ENCODE assay signal across 8 mouse cellular contexts in genomic region chr14:16840951-16841596, GRCm38 (mm10). TPM values are rescaled to one million over a fixed set of nuclear protein-coding genes. Genes with fewer than 3 reads are reported as not detected.
DNase-seq lines count a peak whose midpoint lies in the region; ATAC-seq lines count a peak whose summit lies in the region.

No protein-coding gene starts in this region.

- no peak overlapping the region for H3K9ac ChIP-seq in midbrain, embryonic 14.5 days (replicated peaks; ENCODE audit: low read length)
- no peak overlapping the region for H3K9ac ChIP-seq in intestine, embryonic 15.5 days

- no peaks in the 10 kb centered on the region for H3K4me1 ChIP-seq in midbrain, embryonic 14.5 days (ENCODE audit: control insufficient read depth, insufficient read depth, low read length)
- peaks cover 7% of the 10 kb centered on the region for H3K4me1 ChIP-seq in midbrain, embryonic 10.5 days
- H3K4me1 ChIP-seq in intestine, embryonic 15.5 days (replicated peaks), result no peaks in the 10 kb centered on the region

- H3K4me3 ChIP-seq in midbrain, embryonic 14.5 days (replicated peaks; ENCODE audit: low read depth, low read length), result no peak overlapping the region
- no peak overlapping the region for H3K4me3 ChIP-seq in midbrain, embryonic 10.5 days
- H3K4me3 ChIP-seq in intestine, embryonic 15.5 days (replicated peaks), result no peak overlapping the region

- no peak for ATAC-seq in midbrain, embryonic 14.5 days (ENCODE audit: low FRiP score, low TSS enrichment)
- ATAC-seq in intestine, embryonic 15.5 days, result no peak

- peak; percentile 12 to 55 for DNase-seq in adrenal gland, adult (ENCODE audit: inconsistent age in 2 of 2, low spot score in 1 of 2)
- no peak for DNase-seq in adrenal gland, adult 18-20 months (ENCODE audit: low spot score in 2 of 2)
- DNase-seq in midbrain, embryonic 14.5 days, result peak; percentile 63
- no peak for DNase-seq in midbrain, embryonic 10.5 days (ENCODE audit: low spot score)
- DNase-seq in gastrocnemius, postnatal 10 days, result peak; percentile 44
- DNase-seq in layer of hippocampus, adult 9-10 months (ENCODE audit: low spot score), result peak; percentile 20
- peak; percentile 22 for DNase-seq in retina, postnatal 1 day

- H3K27me3 ChIP-seq in midbrain, embryonic 14.5 days (ENCODE audit: control insufficient read depth, insufficient read depth, low read length), result no peaks in the 10 kb centered on the region
- no peaks in the 10 kb centered on the region for H3K27me3 ChIP-seq in midbrain, embryonic 10.5 days (ENCODE audit: low read depth, poor library complexity, severe bottlenecking)
- H3K27me3 ChIP-seq in intestine, embryonic 15.5 days (replicated peaks), result no peaks in the 10 kb centered on the region

- no peak overlapping the region for H3K27ac ChIP-seq in midbrain, embryonic 14.5 days (replicated peaks; ENCODE audit: low read depth, low read length)
- no peak overlapping the region for H3K27ac ChIP-seq in midbrain, embryonic 10.5 days (replicated peaks)
- no peak overlapping the region for H3K27ac ChIP-seq in intestine, embryonic 15.5 days

- WGBS in midbrain, embryonic 14.5 days, result 65% methylated on average over 8 of the region's 8 CpGs
- 71% methylated on average over 8 of the region's 8 CpGs for WGBS in midbrain, embryonic 10.5 days
- WGBS in intestine, embryonic 15.5 days, result 63% methylated on average over 8 of the region's 8 CpGs

- H3K36me3 ChIP-seq in midbrain, embryonic 14.5 days (ENCODE audit: control insufficient read depth, insufficient read depth, low read length), result no peaks in the 10 kb centered on the region
- H3K36me3 ChIP-seq in midbrain, embryonic 10.5 days, result no peaks in the 10 kb centered on the region
- no peaks in the 10 kb centered on the region for H3K36me3 ChIP-seq in intestine, embryonic 15.5 days

- H3K9me3 ChIP-seq in midbrain, embryonic 14.5 days (ENCODE audit: control insufficient read depth, low read length), result no peaks in the 10 kb centered on the region
- no peaks in the 10 kb centered on the region for H3K9me3 ChIP-seq in midbrain, embryonic 10.5 days (replicated peaks)
- no peaks in the 10 kb centered on the region for H3K9me3 ChIP-seq in intestine, embryonic 15.5 days

- H3K4me2 ChIP-seq in midbrain, embryonic 14.5 days (ENCODE audit: low read length), result no peak overlapping the region
- H3K4me2 ChIP-seq in intestine, embryonic 15.5 days (replicated peaks), result no peak overlapping the region

RNA-seq across cellular contexts. Expression of gene Rarb, which starts 22.1 kb away (rescaled TPM):
- total RNA-seq in adrenal gland, adult 18-20 months (2021), result 1 to 10 TPM; 6.3 to 9.3 TPM
- polyA plus RNA-seq in midbrain, embryonic 14.5 days (2014; fragmentation: Nextera tagmentation; extraction: Ambion mirVana), result 4.7 and 8.4 TPM in 2 replicates
- polyA plus RNA-seq in midbrain, embryonic 10.5 days (2016; fragmentation: Nextera tagmentation; extraction: Ambion mirVana), result 10.6 and 10.7 TPM in 2 replicates
- total RNA-seq in gastrocnemius, postnatal 10 days (2021), result 10 to 100 TPM in 1 of 2 experiments, 1 to 10 TPM in 1; 7.0 to 11.0 TPM
- 9.0 and 10.2 TPM in 2 replicates for polyA plus RNA-seq in intestine, embryonic 15.5 days (2015; fragmentation: Nextera tagmentation; extraction: Ambion mirVana)

Comparison
In these comparisons a context has a peak if more than half of its experiments do, and no peak if none do; other contexts are left out.
1. DNase-seq: peak in adrenal gland, adult (2 of 2), midbrain, embryonic 14.5 days (single experiment), gastrocnemius, postnatal 10 days (single experiment), layer of hippocampus, adult 9-10 months (single experiment) and retina, postnatal 1 day (single experiment); none in adrenal gland, adult 18-20 months (0 of 2) and midbrain, embryonic 10.5 days (single experiment).